Comparison of ENCODE assay signal across 20 mouse cellular contexts in genomic region chr7:98495591-98495990, GRCm38 (mm10). TPM values are rescaled to one million over a fixed set of nuclear protein-coding genes. Genes with fewer than 3 reads are reported as not detected.
"Had no signal": no experiment of that assay in that cellular context is flagged by ENCODE, and none has a peak within 500 bp of the region (broad histone marks: within the 10 kb centered on the region; RNA-seq: fewer than 3 reads in every experiment).

No protein-coding gene starts in this region.

- H3K4me3 ChIP-seq: neural tube, embryonic 15.5 days; stomach, embryonic 15.5 days had no signal

- DNase-seq: retina, postnatal 1 day; right cerebral cortex, adult 18-20 months; right cerebral cortex, postnatal 14 days; right cerebral cortex, postnatal 25 days; right cerebral cortex, postnatal 4 days; spleen, adult 18-20 months; thymus, adult 18-20 months; thymus, adult 2 months; thymus, postnatal 14 days; thymus, postnatal 25 days; thymus, postnatal 36 days; thymus, postnatal 4 days had no signal

- H3K27ac ChIP-seq: neural tube, embryonic 15.5 days; stomach, embryonic 15.5 days; stomach, postnatal 0 days had no signal

RNA-seq across cellular contexts. Expression of gene Gucy2d, which starts 55.4 kb away (rescaled TPM):
- total RNA-seq: neutrophil, adult 5-6 weeks had no signal
- polyA plus RNA-seq: small intestine, adult 2 months; spleen, adult 2 months; stomach, embryonic 14.5 days; thymus, postnatal 0 days had no signal
